Mouse (Mus musculus) G1E (cell line): ENCODE data around the gene Kyat3.

ENCODE experiments used
- CTCF ChIP-seq: IDR thresholded peaks from 2 replicates; pipeline ENCODE4 v1.5.1; 2012; ENCODE audit warnings: low read depth, low read length, inconsistent platforms, mixed read lengths
- GATA1 ChIP-seq: IDR thresholded peaks from 2 replicates; pipeline ENCODE4 v1.6.1; 2012; ENCODE audit warnings: borderline replicate concordance, low read length, inconsistent platforms, mixed read lengths
- GATA2 ChIP-seq: IDR thresholded peaks from 2 replicates; pipeline ENCODE4 v1.6.1; 2012; ENCODE audit warnings: low read depth, low read length, inconsistent platforms, borderline replicate concordance

DNA sequence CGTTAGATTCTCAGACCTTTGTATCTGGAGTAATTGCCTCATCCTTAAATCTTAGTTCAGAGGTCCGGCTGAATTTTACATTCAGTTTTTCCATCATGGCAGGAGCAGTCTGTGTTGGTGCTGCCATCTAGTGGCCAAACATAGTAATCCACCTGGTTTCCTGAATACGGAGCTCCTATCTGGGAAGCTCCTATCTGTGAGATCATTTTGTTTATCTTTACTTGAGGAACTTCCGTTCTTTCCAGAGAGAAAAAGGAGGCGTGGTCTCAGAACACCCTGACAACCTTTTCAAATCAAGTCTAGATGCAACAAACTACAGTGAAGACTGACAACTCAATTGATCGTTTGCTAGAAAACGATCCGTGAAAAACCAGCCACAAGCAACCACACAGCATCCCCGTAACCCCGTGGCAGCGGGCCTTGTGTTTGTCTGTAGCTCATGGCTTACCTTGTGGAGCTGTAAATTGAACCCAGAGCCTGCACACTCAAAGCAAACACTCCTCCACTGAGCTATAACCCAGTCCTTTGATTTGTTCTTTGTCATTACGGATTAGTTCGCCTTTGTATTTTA, 8.1 kb downstream of the Kyat3 start:
- peak; percentile 54; the same call in 1 of the 2 replicates for TF ChIP-seq CTCF
- TF ChIP-seq GATA1 = no peak
- no peak for TF ChIP-seq GATA2
